Mouse (Mus musculus) testis, postnatal 14 days (tissue): ENCODE measurements around the gene Chst11.

ENCODE experiments used
- DNase-seq: peaks from one replicate; pipeline ENCODE4 v3.0.0; 2021; ENCODE audit warnings: low spot score

Chst11 gene

DNA sequence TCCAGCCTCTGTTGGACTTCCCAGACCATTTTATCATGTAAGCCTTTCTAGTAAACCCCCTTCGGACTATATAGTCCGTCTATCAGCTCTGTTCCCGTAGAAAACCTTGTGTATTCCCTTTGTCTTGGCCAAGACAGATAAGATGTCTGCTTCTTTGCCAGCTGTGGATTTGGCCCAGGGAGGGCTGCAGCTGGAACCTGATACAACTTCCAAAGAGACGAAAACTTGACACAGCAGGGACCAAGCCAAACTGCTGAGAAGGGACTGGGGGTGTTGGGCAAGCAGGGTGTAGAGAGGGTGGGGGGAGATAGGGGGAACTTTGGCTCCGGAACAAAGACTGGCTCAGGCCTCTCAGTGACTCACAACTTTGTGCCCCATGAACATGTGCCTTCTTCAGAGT is 232.0 kb downstream of the Chst11 start:
- no peak for DNase-seq

DNA sequence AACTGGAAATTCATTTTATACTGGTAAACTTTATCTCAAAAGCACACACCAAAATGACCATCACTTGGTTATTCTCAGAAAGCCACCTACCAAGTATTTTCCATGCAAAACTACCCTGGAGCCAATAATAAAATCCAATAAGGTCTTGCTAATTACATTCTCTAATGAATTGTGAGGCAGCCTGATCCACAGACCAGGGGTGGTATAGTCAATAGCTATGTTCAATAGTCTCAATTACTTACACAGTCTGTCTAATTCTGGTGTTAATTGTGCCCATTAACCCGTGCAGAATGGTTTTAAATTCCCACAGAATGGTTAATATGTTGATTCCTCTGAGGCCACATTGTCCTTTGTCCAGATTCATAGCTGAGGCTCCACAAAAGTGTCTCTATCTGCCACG is 233.5 kb downstream of the Chst11 start:
- DNase-seq, result no peak

DNA sequence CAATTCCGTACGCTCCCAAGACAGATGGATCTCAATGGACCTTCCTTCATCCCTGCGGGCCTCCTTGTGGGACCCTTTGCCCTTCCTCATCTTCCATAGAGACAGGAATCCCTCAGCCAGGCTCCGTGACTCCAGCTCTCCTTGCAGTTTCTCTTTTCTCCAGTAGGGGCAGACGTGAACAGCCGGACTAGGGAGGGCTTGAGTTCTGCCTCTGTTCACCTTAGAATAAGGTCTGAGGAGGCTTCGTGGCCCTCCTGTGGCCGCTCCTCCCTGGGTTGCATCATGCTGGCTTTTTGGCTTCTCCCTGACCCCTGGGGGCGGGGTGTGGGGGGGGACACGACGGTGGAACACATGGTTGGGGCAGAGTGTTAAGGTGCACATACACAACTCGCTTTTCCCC is 234.4 kb downstream of the Chst11 start:
- DNase-seq, result peak; percentile 44

DNA sequence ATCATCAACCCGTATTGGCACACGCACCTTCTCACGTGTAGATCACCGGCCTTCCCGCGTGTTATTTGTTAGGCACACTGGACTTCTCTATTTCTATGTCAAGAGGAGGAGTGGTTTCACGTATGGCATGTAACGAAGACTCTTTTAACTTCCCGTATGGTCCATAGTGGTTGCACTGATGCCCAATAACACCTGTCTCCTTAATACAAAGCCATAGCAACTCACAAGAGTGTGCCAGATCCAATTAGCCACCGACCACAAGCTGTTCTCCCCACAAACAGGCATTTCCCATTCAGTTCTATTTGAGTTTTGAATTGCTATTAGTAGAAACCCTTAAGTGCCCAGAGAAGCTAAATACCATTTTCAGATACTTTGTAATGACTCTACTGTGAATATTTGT is 234.9 kb downstream of the Chst11 start:
- DNase-seq, result no peak

GRCm38 (mm10) chr10:83220847-83221246 is 235.5 kb downstream of the Chst11 start:
- no peak for DNase-seq

DNA sequence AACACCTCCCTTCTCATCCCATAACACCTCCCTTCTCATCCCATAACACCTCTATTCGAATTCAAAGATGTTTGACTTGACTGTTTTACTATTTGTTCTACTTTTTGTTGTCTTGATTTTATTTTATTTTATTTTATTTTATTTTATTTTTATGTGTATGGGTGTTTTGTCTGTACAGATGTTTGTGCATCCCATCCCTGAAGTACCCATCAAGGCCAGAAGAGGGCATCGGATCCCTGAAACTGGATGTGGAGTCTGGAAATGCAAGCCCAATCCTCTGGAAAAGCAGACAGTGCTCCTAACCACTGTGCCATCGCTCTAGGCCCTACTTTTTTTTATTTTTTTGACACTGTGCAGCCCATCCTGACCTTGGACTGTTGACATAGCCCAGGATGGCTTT is 239.7 kb downstream of the Chst11 start:
- no peak for DNase-seq

DNA sequence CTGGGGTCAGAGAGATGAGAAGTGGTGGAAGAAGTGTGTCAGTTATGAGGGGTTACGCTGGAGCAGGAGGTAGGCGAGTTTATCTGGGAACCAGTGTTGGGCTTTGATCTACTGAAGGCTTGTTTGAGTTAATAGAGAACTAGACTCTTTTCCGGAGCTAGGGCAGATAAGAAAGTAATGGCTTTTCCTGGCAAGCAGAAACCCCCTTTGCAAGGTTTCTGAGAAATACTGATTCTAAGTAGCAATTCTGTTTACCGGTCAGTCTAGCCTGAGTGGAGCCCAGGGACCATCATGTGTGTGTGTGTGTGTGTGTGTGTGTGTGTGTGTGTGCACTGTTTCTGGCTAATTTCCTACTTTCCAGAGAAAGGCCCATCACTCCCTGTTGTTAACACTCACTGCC is 243.3 kb downstream of the Chst11 start:
- DNase-seq, result no peak

- no peak for DNase-seq
These were observed 248.7 kb downstream of the Chst11 start for GRCm38 (mm10) chr10:83233967-83234366.

DNA sequence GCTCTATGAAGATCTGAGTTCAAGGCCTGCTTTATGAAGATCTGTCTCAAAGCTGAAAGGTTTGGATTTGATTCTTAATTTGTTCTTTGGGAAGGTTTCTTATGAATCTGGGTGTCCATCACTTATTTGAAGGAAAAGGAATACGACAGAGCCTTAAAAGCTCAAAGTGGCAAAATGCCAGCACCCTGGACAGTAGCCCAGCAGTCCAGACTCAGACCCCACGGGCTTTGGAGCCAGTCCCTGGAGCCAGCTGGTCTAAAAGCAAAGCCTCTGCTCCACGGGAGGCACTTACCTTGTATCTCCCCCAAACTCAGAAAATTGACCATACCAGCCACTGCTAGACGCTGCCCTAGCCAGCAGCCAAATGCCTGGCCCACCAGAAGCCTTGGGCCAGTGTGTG is 249.1 kb downstream of the Chst11 start:
- no peak for DNase-seq

DNA sequence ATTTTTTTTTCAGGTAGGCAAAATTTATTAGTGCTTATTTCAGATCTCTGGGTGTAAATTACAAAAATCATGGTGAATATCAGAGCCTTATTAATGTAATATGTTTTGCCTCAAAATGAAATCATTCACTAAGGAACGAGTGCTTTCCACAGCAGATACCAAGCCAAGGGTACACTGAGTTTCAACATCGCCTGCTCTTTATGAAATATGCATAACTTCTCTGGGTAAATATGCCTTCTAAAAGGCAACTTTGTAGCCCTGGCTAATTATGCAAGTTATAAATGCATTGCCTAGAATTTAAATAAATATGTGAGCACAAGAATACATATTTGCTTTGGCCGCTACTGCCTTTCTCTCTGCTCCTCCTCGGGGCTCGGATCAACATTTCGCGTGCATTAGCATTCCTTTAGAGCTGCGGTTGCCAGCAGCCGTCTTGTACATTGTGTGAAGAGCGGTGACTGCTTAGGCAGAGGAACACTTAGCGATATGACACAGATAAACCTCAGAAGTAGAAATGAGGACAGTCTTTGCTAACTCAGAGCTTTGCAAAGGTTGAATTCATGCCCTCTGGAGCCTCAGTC is 256.9 kb downstream of the Chst11 start:
- DNase-seq, result no peak

DNA sequence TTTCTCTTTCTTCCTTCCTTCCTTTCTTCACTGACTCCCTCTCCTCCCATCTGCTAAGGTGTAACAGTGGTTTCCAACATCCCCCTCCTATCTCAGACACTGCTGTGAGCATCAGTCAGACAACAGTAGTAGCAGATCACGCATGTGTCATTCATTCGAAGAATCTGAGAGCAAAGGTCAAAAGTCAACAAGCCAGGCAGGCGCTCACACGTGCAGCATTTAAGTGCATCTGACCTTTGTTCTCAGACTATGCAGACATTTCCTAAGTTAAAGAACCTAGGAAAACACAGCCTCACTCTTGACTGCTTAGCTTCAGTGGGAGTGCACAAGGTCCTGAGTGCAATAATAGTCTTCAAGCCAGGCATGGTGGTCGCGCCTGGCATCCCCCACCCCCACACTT is 258.8 kb downstream of the Chst11 start:
- DNase-seq, result no peak
